Mouse (Mus musculus) heart, postnatal 0 days (tissue): ENCODE measurements around the gene Gpbar1.

ENCODE experiments used
- CTCF ChIP-seq: IDR thresholded peaks from 2 replicates; pipeline ENCODE4 v1.5.1; 2016; ENCODE audit warnings: antibody characterized with exemption, control low read depth, low read depth
- EP300 ChIP-seq: IDR thresholded peaks from 2 replicates; pipeline ENCODE4 v1.6.1; 2016; ENCODE audit warnings: antibody characterized with exemption, low read depth

- TF ChIP-seq EP300 (no peak), CTCF (no peak)
Measured at GRCm38 (mm10) chr1:74250096-74250495, 28.3 kb upstream of the Gpbar1 start.
